Mouse (Mus musculus) kidney, embryonic 14.5 days (tissue): ENCODE measurements at regions not wholly inside any gene's neighbourhood (a gene's known extent, or its start where the extent isn't known, plus 50 kb on each side); places are given as distances from the start of the nearest gene placed in this dataset.

ENCODE experiments used
- ATAC-seq: fragments of 200-750 bp; cut with Nextera tagmentation; 2 replicates; pipeline ENCODE4 v1.8.0; 2017; ENCODE audit warnings: moderate number of reproducible peaks, mild to moderate bottlenecking, moderate TSS enrichment, moderate library complexity; ENCODE audit not compliant: low FRiP score, low TSS enrichment
- H3K27ac ChIP-seq: fragments of 300-500 bp; sonication (generic); 2 replicates; pipeline ENCODE4 v1.5.1; 2014; ENCODE audit warnings: low read depth, mild to moderate bottlenecking, low read length, moderate library complexity, mixed read lengths
- H3K27me3 ChIP-seq: fragments of 300-500 bp; sonication (generic); 2 replicates; pipeline ENCODE4 v1.6.1; 2014; ENCODE audit warnings: mild to moderate bottlenecking, low read length; ENCODE audit not compliant: control insufficient read depth, insufficient read depth
- H3K36me3 ChIP-seq: fragments of 300-500 bp; sonication (generic); 2 replicates; pipeline ENCODE4 v1.6.1; 2014; ENCODE audit warnings: low read length, mixed read lengths; ENCODE audit not compliant: control insufficient read depth, insufficient read depth
- H3K4me1 ChIP-seq: fragments of 300-500 bp; sonication (generic); 2 replicates; pipeline ENCODE4 v1.6.1; 2014; ENCODE audit warnings: low read length, mixed read lengths; ENCODE audit not compliant: control insufficient read depth, insufficient read depth
- H3K4me2 ChIP-seq: fragments of 300-500 bp; sonication (generic); replicated peaks from 2 replicates; pipeline ENCODE4 v1.6.1; 2014; ENCODE audit warnings: low read depth, mild to moderate bottlenecking, low read length
- H3K4me3 ChIP-seq: fragments of 300-500 bp; sonication (generic); 2 replicates; pipeline ENCODE4 v1.5.1; 2014; ENCODE audit warnings: mild to moderate bottlenecking, low read length
- H3K9ac ChIP-seq: fragments of 300-500 bp; sonication (generic); 2 replicates; pipeline ENCODE4 v1.6.1; 2014; ENCODE audit warnings: low read depth, mild to moderate bottlenecking, low read length, moderate library complexity
- H3K9me3 ChIP-seq: fragments of 300-500 bp; sonication (generic); 2 replicates; pipeline ENCODE4 v1.6.1; 2016; ENCODE audit warnings: low read length; ENCODE audit not compliant: control insufficient read depth
- WGBS: fragments of 180-500 bp; shearing (Covaris S2); extraction: QIAGEN DNeasy Blood & Tissue Kit; methylation state at CpG from one replicate; pipeline ENCODE4 v1.1.7; 2014; 5-methylcytosine and 5-hydroxymethylcytosine counted together

DNA sequence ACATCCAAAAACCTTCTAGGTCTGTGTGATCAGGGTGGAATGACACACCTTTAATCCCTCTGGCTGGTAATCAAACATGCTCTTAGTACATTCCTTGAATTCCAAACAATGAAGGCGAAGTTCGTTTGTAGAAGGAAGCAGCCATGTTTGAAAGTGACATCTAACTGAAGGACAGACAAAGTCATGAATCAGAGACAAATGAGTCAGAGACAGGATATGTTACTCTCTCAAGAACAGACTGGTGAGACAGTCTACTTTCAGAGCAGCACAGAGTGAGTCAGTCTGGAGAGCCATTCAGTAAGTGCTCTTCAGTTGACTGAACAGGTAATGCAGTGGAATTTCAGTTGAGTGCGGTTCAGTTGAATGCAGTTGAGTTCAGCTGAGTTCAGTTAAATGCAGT lies 150.4 kb downstream of the Cpe start:
- ATAC-seq, result no peak
- 83% methylated on average over 3 of the region's 3 CpGs for WGBS
- no peak overlapping the region for H3K9ac ChIP-seq
- H3K27me3 ChIP-seq, result no peaks in the 10 kb centered on the region
- H3K36me3 ChIP-seq, result no peaks in the 10 kb centered on the region
- H3K4me3 ChIP-seq, result no peak overlapping the region
- no peaks in the 10 kb centered on the region for H3K4me1 ChIP-seq
- no peaks in the 10 kb centered on the region for H3K9me3 ChIP-seq
- no peak overlapping the region for H3K4me2 ChIP-seq
- no peak overlapping the region for H3K27ac ChIP-seq

GRCm38 (mm10) chr8:64539846-64540472 lies 152.9 kb downstream of the Cpe start:
- Histone ChIP-seq H3K9me3 (no peaks in the 10 kb centered on the region), H3K4me1 (no peaks in the 10 kb centered on the region), H3K27me3 (no peaks in the 10 kb centered on the region), H3K4me3 (no peak overlapping the region), H3K27ac (no peak overlapping the region), H3K9ac (no peak overlapping the region), H3K4me2 (no peak overlapping the region), H3K36me3 (no peaks in the 10 kb centered on the region)
- 80% methylated on average over 4 of the region's 4 CpGs for WGBS
- ATAC-seq, result no peak

DNA sequence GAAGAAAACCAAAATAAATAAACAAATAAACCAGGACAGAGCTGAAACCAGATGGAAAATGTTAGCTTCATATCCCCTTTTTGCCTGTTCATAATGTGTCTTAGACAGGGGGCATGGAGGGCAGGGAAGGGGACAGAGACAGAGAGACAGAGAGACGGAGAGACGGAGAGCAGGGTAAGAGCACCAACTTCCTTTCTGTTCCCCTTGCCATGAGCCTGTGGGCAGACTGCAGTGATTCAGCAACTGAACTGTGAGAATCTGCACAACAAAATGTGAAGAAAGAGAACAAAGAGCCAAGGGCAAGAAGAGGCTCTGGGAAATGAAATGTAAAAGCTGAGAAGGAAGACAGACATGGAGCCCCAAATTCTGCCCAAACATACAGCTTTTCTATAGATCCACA lies 161.1 kb downstream of the Cpe start:
- no peak overlapping the region for H3K4me3 ChIP-seq
- H3K4me2 ChIP-seq, result no peak overlapping the region
- no peak overlapping the region for H3K9ac ChIP-seq
- WGBS, result 87% methylated on average over 2 of the region's 2 CpGs
- H3K4me1 ChIP-seq, result no peaks in the 10 kb centered on the region
- H3K27me3 ChIP-seq, result no peaks in the 10 kb centered on the region
- no peak for ATAC-seq
- no peaks in the 10 kb centered on the region for H3K36me3 ChIP-seq
- no peaks in the 10 kb centered on the region for H3K9me3 ChIP-seq
- no peak overlapping the region for H3K27ac ChIP-seq

DNA sequence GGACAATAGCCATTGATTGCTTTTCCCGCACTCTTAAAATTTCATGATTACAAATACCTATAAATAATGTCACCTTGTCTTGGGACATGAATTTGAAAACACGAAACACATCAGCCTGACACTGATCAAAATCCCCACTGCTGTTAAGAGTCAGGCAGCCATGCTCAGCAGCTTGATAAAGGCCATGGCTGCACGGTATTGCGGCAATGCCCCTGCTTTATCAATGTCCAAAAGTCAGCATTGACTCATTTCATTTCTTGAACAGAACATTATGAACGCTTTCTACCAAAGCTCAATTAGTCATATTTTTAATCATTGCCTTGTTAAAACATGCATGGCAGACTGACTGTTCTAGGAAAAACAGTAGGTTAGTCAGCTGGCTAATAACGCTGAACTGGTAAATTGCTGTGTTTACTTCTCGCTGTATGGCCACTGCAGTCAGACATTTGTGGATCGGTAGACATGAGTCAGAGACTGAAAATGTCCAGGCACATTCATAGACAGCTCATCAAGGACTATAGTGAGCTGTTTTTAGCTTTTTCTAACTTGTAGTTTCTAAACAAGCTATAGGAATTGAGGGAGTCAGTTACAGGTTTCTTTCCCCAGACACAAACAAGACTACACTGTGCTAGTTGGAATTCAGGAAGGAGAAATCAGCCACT lies 170.3 kb downstream of the Cpe start:
- Histone ChIP-seq H3K9me3 (no peaks in the 10 kb centered on the region), H3K4me1 (no peaks in the 10 kb centered on the region), H3K36me3 (no peaks in the 10 kb centered on the region), H3K9ac (no peak overlapping the region), H3K4me2 (no peak overlapping the region), H3K27me3 (no peaks in the 10 kb centered on the region), H3K4me3 (no peak overlapping the region), H3K27ac (no peak overlapping the region)
- 83% methylated on average over 8 of the region's 8 CpGs for WGBS
- no peak for ATAC-seq

- no peak overlapping the region for H3K27ac ChIP-seq
- no peaks in the 10 kb centered on the region for H3K4me1 ChIP-seq
- no peaks in the 10 kb centered on the region for H3K27me3 ChIP-seq
- no peaks in the 10 kb centered on the region for H3K36me3 ChIP-seq
- ATAC-seq, result no peak
- WGBS, result 73% methylated on average over 1 of the region's 1 CpGs
- H3K4me2 ChIP-seq, result no peak overlapping the region
- H3K9ac ChIP-seq, result no peak overlapping the region
- no peak overlapping the region for H3K4me3 ChIP-seq
- no peaks in the 10 kb centered on the region for H3K9me3 ChIP-seq
Observed at GRCm38 (mm10) chr8:64519650-64520049, 173.2 kb downstream of the Cpe start.

- H3K27ac ChIP-seq, result no peak overlapping the region
- no peak for ATAC-seq
- H3K9ac ChIP-seq, result no peak overlapping the region
- no peaks in the 10 kb centered on the region for H3K4me1 ChIP-seq
- WGBS, result 69% methylated on average over 5 of the region's 5 CpGs
- no peak overlapping the region for H3K4me2 ChIP-seq
- no peak overlapping the region for H3K4me3 ChIP-seq
- H3K9me3 ChIP-seq, result no peaks in the 10 kb centered on the region
- H3K27me3 ChIP-seq, result no peaks in the 10 kb centered on the region
- H3K36me3 ChIP-seq, result no peaks in the 10 kb centered on the region
Observed at GRCm38 (mm10) chr8:64515923-64516322, 176.9 kb downstream of the Cpe start.

DNA sequence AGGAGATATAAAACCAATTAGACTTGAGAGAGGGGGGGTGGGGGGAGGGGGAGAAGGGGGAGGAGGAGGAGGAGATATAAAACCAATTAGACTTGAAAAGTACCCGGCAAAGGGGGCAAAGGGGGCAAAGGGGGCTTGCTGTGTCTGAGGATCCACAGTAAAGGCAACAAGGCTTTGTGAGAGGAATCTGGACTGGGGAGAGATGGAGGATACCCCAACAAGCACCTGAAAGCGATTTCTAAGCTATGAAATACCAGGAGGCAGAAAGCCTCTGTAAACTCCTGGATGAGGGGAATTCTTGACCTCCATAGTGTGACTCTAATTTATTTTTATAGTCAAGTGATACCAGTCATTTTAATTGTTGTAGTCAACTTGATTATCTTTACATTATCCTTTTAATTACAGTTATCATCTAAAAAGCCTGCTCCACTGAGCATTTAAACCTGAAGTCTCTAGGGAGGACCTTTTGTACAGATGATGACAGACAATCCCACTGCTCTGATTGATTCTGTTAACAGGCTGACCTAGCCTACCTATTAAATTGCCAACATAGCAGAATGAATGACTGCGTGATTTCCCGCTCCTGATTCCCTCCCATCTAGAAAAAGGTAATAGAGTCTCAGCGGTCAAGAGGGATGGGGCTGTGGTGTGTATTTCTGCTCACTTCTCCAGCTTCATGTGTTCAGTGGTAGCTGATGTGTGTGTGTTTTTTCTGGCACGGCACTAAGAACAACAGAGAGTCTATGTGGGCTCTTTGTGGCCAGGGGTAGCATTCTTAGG lies 195.4 kb downstream of the Cpe start:
- Histone ChIP-seq H3K27me3 (no peaks in the 10 kb centered on the region), H3K9ac (no peak overlapping the region), H3K4me1 (no peaks in the 10 kb centered on the region), H3K27ac (no peak overlapping the region), H3K4me3 (no peak overlapping the region), H3K9me3 (no peaks in the 10 kb centered on the region), H3K4me2 (no peak overlapping the region), H3K36me3 (no peaks in the 10 kb centered on the region)
- ATAC-seq, result peak; percentile 66; the same call in 1 of the 2 replicates
- WGBS, result 21% methylated on average over 6 of the region's 6 CpGs

GRCm38 (mm10) chr8:64496333-64497213 lies 196.3 kb downstream of the Cpe start:
- no peaks in the 10 kb centered on the region for H3K36me3 ChIP-seq
- no peaks in the 10 kb centered on the region for H3K9me3 ChIP-seq
- H3K4me3 ChIP-seq, result no peak overlapping the region
- 45% methylated on average over 14 of the region's 14 CpGs for WGBS
- no peak for ATAC-seq
- H3K4me2 ChIP-seq, result no peak overlapping the region; the same call in 1 of the 2 replicates
- H3K27me3 ChIP-seq, result no peaks in the 10 kb centered on the region
- H3K4me1 ChIP-seq, result no peaks in the 10 kb centered on the region
- no peak overlapping the region for H3K9ac ChIP-seq
- no peak overlapping the region for H3K27ac ChIP-seq
